Mouse (Mus musculus): ENCODE measurements around the gene Rfx5. TPM values are rescaled to one million over a fixed set of nuclear protein-coding genes. Genes with fewer than 3 reads are reported as not detected.
"Not testable (repeated sequence)": the region's sequence is repeated elsewhere in the genome, so short reads cannot be mapped to it uniquely, and the experiment has no call there.

The Rfx5 gene
- polyA plus RNA-seq, 1 experiment from 2014 or later = 7.1 TPM

DNA sequence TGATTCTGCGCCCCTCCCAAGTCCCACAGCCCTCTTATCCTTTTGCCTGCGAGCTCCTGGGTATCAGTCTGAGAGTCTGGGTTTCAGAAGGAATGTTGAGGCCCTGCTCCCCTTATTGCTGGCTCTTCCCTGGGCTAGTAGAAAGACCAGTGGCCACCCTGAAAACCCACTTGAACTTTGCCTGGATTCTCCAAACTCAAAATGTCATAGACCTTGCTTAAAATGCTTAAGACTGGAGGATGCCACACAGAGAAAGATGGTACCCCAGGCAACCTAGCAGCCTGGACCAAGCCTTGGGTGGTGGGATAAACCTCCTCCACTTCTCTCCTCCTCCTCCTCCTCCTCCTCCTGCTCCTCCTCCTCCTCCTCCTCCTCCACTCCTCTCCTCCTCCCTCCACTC, 20.3 kb upstream of the Rfx5 start:
- no CpG with 5 or more reads among the region's 2 CpGs for WGBS
- not testable (repeated sequence) for H3K36me3 ChIP-seq (ENCODE audit: control insufficient read depth, insufficient read depth, low read length)

DNA sequence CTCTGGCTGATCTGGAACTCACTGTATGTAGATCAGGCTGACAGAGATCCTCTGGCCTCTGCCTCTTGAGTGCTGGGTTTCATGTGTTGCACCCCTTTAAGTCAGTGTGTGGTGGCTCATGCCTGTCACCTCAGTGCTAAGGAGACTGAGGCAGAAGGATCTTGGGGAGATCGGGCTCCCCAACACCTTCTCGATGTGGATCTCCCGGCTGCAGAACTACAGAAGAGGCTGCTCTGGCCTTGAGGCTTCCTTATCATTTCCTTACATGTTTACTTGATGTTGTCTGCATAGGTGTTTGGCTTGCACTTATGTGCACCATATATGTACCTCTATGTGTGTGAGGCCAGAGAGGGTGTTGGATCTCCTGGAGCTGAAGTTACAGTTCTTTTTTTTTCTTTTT, 19.3 kb upstream of the Rfx5 start:
- WGBS = 96% methylated on average over 3 of the region's 3 CpGs
- not testable (repeated sequence) for H3K27me3 ChIP-seq (replicated peaks; ENCODE audit: control insufficient read depth, insufficient read depth, low read length); H3K4me2 ChIP-seq (ENCODE audit: low read length); H3K4me3 ChIP-seq (ENCODE audit: low read length); H3K27ac ChIP-seq (ENCODE audit: low read depth, low read length); H3K9me3 ChIP-seq (ENCODE audit: control insufficient read depth, low read length); ATAC-seq; H3K36me3 ChIP-seq (ENCODE audit: control insufficient read depth, insufficient read depth, low read length); H3K4me1 ChIP-seq (ENCODE audit: control insufficient read depth, insufficient read depth, low read depth, low read length); H3K9ac ChIP-seq (ENCODE audit: low read depth, low read length)

More for the DNA sequence above, 20.3 kb upstream of the Rfx5 start:
- not testable (repeated sequence) for H3K4me3 ChIP-seq (ENCODE audit: low read length); H3K27ac ChIP-seq (ENCODE audit: low read depth, low read length); ATAC-seq; H3K27me3 ChIP-seq (replicated peaks; ENCODE audit: control insufficient read depth, insufficient read depth, low read length); H3K9me3 ChIP-seq (ENCODE audit: control insufficient read depth, low read length); H3K9ac ChIP-seq (ENCODE audit: low read depth, low read length); H3K4me1 ChIP-seq (ENCODE audit: control insufficient read depth, insufficient read depth, low read depth, low read length); H3K4me2 ChIP-seq (ENCODE audit: low read length)

DNA sequence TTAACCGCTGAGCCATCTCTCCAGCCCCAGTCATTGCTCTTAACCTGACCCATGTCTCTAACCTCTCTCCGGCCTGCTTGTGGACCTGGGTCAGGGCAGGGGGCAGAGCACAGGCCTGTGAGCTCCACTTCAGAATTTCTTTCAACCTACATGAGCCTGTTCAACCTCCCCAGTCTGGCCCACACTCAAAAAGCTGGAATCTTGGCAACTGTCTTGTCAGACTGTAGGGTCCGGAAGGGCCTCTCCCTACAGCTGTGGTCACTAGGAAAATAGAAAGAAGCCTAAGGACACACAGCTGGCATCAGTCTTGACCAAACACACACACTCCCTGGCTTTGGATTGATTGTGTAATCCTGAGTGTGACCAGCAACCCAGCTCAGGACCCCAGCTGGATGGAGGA, 18.5 kb upstream of the Rfx5 start:
- ATAC-seq; H3K36me3 ChIP-seq (ENCODE audit: control insufficient read depth, insufficient read depth, low read length); H3K27ac ChIP-seq (ENCODE audit: low read depth, low read length): not testable (repeated sequence)

DNA sequence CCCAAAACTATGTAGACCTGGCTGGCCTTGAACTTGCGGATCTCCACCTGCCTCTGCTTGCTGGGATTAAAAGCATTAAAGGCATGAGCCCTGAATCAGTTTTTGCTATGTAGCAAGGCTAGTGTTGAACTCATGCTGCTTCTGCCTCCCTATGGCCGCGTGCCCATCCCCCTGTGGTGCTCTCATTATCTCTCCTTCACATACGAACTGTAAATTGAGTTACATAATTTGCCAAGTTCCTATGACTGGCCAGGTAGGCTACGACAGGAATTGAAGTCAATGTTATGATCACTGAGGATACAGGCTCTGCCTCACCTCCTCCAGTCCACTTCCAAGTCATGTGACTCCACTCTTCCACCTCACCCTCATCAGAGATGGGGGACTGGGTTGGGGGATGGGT, 17.7 kb upstream of the Rfx5 start:
- H3K4me2 ChIP-seq (ENCODE audit: low read length); H3K36me3 ChIP-seq (ENCODE audit: control insufficient read depth, insufficient read depth, low read length); H3K27me3 ChIP-seq (replicated peaks; ENCODE audit: control insufficient read depth, insufficient read depth, low read length); H3K27ac ChIP-seq (ENCODE audit: low read depth, low read length); ATAC-seq; H3K4me3 ChIP-seq (ENCODE audit: low read length); H3K9me3 ChIP-seq (ENCODE audit: control insufficient read depth, low read length); H3K9ac ChIP-seq (ENCODE audit: low read depth, low read length); H3K4me1 ChIP-seq (ENCODE audit: control insufficient read depth, insufficient read depth, low read depth, low read length): not testable (repeated sequence)
- 84% methylated on average over 4 of the region's 5 CpGs for WGBS

More for the DNA sequence above, 18.5 kb upstream of the Rfx5 start:
- 90% methylated on average over 3 of the region's 3 CpGs for WGBS
- not testable (repeated sequence) for H3K4me1 ChIP-seq (ENCODE audit: control insufficient read depth, insufficient read depth, low read depth, low read length); H3K27me3 ChIP-seq (replicated peaks; ENCODE audit: control insufficient read depth, insufficient read depth, low read length); H3K4me2 ChIP-seq (ENCODE audit: low read length); H3K9ac ChIP-seq (ENCODE audit: low read depth, low read length); H3K4me3 ChIP-seq (ENCODE audit: low read length); H3K9me3 ChIP-seq (ENCODE audit: control insufficient read depth, low read length)

DNA sequence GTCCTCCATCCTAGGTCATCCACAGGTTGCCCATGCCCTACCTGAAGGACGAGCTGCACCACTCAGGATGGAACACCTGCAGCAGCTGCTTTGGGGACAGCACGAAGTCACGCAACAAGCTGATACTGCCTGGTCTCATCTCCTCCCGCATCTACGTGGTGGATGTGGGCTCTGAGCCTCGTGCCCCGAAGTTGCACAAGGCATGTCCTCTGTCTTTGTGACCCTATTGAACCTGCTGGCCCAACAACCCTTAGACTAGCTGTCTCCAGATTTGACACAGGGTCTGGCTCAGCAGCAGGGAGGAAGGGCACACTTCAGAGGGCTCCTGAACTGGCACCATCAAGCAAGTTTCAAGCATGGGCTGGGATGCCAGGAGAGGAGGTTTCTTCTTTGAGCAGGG, 16.7 kb upstream of the Rfx5 start:
- not testable (repeated sequence) for H3K4me1 ChIP-seq (ENCODE audit: control insufficient read depth, insufficient read depth, low read depth, low read length); H3K4me3 ChIP-seq (ENCODE audit: low read length); H3K27me3 ChIP-seq (replicated peaks; ENCODE audit: control insufficient read depth, insufficient read depth, low read length); H3K27ac ChIP-seq (ENCODE audit: low read depth, low read length); H3K9ac ChIP-seq (ENCODE audit: low read depth, low read length); H3K4me2 ChIP-seq (ENCODE audit: low read length); H3K36me3 ChIP-seq (ENCODE audit: control insufficient read depth, insufficient read depth, low read length); ATAC-seq; H3K9me3 ChIP-seq (ENCODE audit: control insufficient read depth, low read length)
- 97% methylated on average over 6 of the region's 7 CpGs for WGBS

DNA sequence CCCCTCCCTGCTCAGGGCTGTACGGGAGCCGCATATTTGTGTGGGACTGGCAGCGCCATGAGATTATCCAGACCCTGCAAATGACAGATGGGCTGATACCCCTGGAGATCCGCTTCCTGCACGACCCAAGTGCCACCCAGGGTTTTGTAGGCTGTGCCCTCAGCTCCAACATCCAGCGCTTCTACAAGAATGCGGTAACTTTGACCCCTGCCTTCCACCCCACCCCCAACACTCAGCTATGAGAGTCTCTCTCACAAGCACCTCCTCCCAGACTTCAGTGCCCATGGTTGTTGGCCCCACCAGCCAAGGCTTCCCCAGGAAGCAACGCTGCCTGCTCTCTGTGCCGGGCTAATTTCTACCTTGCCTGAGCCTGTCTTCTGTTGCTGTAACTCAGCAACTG, 13.8 kb upstream of the Rfx5 start:
- H3K9ac ChIP-seq (ENCODE audit: low read depth, low read length); H3K27ac ChIP-seq (ENCODE audit: low read depth, low read length); H3K4me3 ChIP-seq (ENCODE audit: low read length); H3K4me1 ChIP-seq (ENCODE audit: control insufficient read depth, insufficient read depth, low read depth, low read length); H3K27me3 ChIP-seq (replicated peaks; ENCODE audit: control insufficient read depth, insufficient read depth, low read length); H3K4me2 ChIP-seq (ENCODE audit: low read length); H3K36me3 ChIP-seq (ENCODE audit: control insufficient read depth, insufficient read depth, low read length); H3K9me3 ChIP-seq (ENCODE audit: control insufficient read depth, low read length); ATAC-seq: not testable (repeated sequence)
- WGBS = 77% methylated on average over 9 of the region's 9 CpGs

DNA sequence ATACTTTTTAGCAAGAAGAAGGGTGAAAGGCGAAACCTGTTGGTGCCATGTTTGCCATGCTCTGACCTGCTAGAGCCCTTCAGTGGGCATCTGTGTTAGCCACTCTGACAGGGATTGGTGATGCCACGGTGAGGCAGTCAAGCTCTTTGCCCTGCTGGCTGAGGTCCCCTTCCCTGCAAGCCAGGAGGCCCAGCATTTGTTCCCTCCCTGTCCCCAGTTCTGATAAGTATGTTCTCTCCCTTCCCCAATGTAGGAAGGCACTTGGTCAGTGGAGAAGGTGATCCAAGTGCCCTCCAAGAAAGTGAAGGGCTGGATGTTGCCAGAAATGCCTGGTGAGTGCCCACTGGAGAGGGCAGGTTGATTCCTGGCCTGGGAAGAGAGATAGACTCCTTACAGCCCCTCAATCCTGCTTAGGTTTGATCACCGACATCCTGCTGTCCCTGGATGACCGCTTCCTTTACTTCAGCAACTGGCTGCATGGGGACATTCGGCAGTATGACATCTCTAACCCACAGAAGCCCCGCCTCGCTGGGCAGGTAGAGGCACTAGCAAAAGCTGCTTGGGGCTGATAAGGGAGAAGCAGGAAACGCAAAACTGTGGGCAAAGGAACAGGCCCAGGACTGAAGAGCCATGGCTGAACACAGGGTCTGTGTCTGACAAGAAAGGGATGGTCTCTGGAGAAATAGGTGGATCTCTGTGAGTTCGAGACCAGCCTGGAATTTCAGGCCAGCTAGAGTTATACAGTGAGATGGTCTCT, 11.5 kb upstream of the Rfx5 start:
- not testable (repeated sequence) for H3K4me1 ChIP-seq (ENCODE audit: control insufficient read depth, insufficient read depth, low read depth, low read length); H3K9ac ChIP-seq (ENCODE audit: low read depth, low read length); H3K4me2 ChIP-seq (ENCODE audit: low read length); H3K4me3 ChIP-seq (ENCODE audit: low read length); H3K36me3 ChIP-seq (ENCODE audit: control insufficient read depth, insufficient read depth, low read length); ATAC-seq; H3K9me3 ChIP-seq (ENCODE audit: control insufficient read depth, low read length); H3K27ac ChIP-seq (ENCODE audit: low read depth, low read length); H3K27me3 ChIP-seq (replicated peaks; ENCODE audit: control insufficient read depth, insufficient read depth, low read length)
- WGBS = 88% methylated on average over 7 of the region's 9 CpGs

DNA sequence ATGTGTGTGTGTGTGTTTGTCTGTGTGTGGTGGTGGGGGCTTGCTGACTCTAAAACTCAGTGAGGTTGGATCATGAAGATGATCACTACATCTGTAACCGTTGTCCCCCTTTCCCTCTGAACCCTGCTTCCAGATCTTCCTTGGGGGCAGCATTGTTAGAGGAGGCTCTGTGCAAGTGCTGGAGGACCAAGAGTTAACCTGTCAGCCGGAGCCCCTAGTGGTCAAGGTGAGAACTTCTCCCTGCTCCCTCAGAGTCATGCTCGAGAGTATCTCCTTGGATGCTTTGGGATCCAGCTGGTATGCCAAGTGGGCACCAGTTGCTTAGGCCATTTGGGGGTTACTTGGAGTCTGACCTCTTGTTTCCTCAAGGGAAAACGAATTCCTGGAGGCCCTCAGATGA, 10.2 kb upstream of the Rfx5 start:
- ATAC-seq; H3K4me1 ChIP-seq (ENCODE audit: control insufficient read depth, insufficient read depth, low read depth, low read length); H3K4me3 ChIP-seq (ENCODE audit: low read length); H3K9me3 ChIP-seq (ENCODE audit: control insufficient read depth, low read length); H3K4me2 ChIP-seq (ENCODE audit: low read length); H3K27ac ChIP-seq (ENCODE audit: low read depth, low read length); H3K36me3 ChIP-seq (ENCODE audit: control insufficient read depth, insufficient read depth, low read length); H3K9ac ChIP-seq (ENCODE audit: low read depth, low read length); H3K27me3 ChIP-seq (replicated peaks; ENCODE audit: control insufficient read depth, insufficient read depth, low read length): not testable (repeated sequence)
- 48% methylated on average over 3 of the region's 4 CpGs for WGBS

DNA sequence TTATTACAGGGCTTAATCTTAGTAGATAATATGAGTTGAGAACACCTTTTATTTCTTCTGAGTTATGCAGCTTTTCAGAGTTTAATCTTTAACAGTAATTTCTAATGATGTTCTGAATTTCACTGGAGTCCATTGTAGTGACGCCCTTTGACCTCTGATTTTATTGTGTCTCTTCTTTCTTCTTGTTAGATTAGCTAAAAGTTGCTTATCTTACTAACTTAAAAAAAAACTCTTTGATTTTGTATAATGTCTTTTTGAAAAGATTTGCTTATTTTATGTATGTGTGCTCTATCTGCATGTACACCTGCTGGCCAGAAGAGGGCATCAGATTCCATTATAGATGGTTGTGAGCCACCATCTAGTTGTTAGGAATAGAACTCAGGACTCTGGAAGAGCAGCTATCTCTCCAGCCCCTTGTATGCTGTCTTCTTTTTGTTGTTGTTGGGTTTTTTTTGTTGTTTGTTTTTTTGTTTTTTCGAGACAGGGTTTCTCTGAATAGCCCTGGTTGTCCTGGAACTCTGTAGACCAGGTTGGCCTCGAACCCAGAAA, 5.7 kb upstream of the Rfx5 start:
- WGBS = 72% methylated on average over 3 of the region's 3 CpGs
- H3K9ac ChIP-seq (ENCODE audit: low read depth, low read length) = no peak overlapping the region
- no peak overlapping the region for H3K4me2 ChIP-seq (ENCODE audit: low read length)
- no peaks in the 10 kb centered on the region for H3K4me1 ChIP-seq (ENCODE audit: control insufficient read depth, insufficient read depth, low read depth, low read length)
- no peak overlapping the region for H3K4me3 ChIP-seq (ENCODE audit: low read length)
- no peaks in the 10 kb centered on the region for H3K36me3 ChIP-seq (ENCODE audit: control insufficient read depth, insufficient read depth, low read length)
- H3K27me3 ChIP-seq (replicated peaks; ENCODE audit: control insufficient read depth, insufficient read depth, low read length) = no peaks in the 10 kb centered on the region
- no peak for ATAC-seq
- no peaks in the 10 kb centered on the region for H3K9me3 ChIP-seq (ENCODE audit: control insufficient read depth, low read length)
- H3K27ac ChIP-seq (ENCODE audit: low read depth, low read length) = no peak overlapping the region
